Comparison of ENCODE assay signal across 21 mouse cellular contexts in genomic region chr4:105795927-105796326, GRCm38 (mm10). TPM values are rescaled to one million over a fixed set of nuclear protein-coding genes. Genes with fewer than 3 reads are reported as not detected.
DNase-seq lines count a peak whose midpoint lies in the region; ATAC-seq and TF ChIP-seq lines count a peak whose summit lies in the region.
"Had no signal": no experiment of that assay in that cellular context is flagged by ENCODE, and none has a peak within 500 bp of the region (broad histone marks: within the 10 kb centered on the region; RNA-seq: fewer than 3 reads in every experiment).

No protein-coding gene starts in this region.

- H3K79me2 ChIP-seq in liver, adult 2 months (ENCODE audit: control insufficient read depth, insufficient read depth, low read length): no peaks in the 10 kb centered on the region

- no peaks in the 10 kb centered on the region for H3K4me1 ChIP-seq in hindbrain, postnatal 0 days (ENCODE audit: insufficient read depth, low read length)
- no peaks in the 10 kb centered on the region for H3K4me1 ChIP-seq in hindbrain, embryonic 10.5 days (replicated peaks)
- H3K4me1 ChIP-seq in liver, adult 2 months (ENCODE audit: control insufficient read depth, insufficient read depth, low read length): no peaks in the 10 kb centered on the region
- no peaks in the 10 kb centered on the region for H3K4me1 ChIP-seq in forebrain, embryonic 13.5 days
- H3K4me1 ChIP-seq: hindbrain, embryonic 13.5 days; liver, embryonic 15.5 days; megakaryocyte, embryonic 14.5 days; neural tube, embryonic 13.5 days had no signal

- H3K36me3 ChIP-seq in hindbrain, postnatal 0 days (ENCODE audit: insufficient read depth, low read length): no peaks in the 10 kb centered on the region
- H3K36me3 ChIP-seq in hindbrain, embryonic 10.5 days: no peaks in the 10 kb centered on the region
- H3K36me3 ChIP-seq in liver, adult 2 months (ENCODE audit: control insufficient read depth, insufficient read depth, low read length): no peaks in the 10 kb centered on the region
- no peaks in the 10 kb centered on the region for H3K36me3 ChIP-seq in forebrain, embryonic 13.5 days (ENCODE audit: poor library complexity, severe bottlenecking)
- H3K36me3 ChIP-seq: hindbrain, embryonic 13.5 days; limb, embryonic 10.5 days; liver, embryonic 15.5 days; neural tube, embryonic 13.5 days had no signal

- H3K27ac ChIP-seq in hindbrain, postnatal 0 days: no peak overlapping the region
- no peak overlapping the region for H3K27ac ChIP-seq in hindbrain, embryonic 10.5 days
- no peak overlapping the region for H3K27ac ChIP-seq in liver, adult 2 months (replicated peaks; ENCODE audit: insufficient read depth, low read depth, low read length)
- no peak overlapping the region for H3K27ac ChIP-seq in forebrain, embryonic 13.5 days
- H3K27ac ChIP-seq: hindbrain, embryonic 13.5 days; limb, embryonic 10.5 days; liver, embryonic 15.5 days; neural tube, embryonic 13.5 days had no signal

- no peak overlapping the region for H3K9ac ChIP-seq in hindbrain, postnatal 0 days (replicated peaks; ENCODE audit: low read length)
- no peak overlapping the region for H3K9ac ChIP-seq in liver, adult 2 months (ENCODE audit: low read depth, low read length)
- no peak overlapping the region for H3K9ac ChIP-seq in forebrain, embryonic 13.5 days
- H3K9ac ChIP-seq: hindbrain, embryonic 13.5 days; liver, embryonic 15.5 days; neural tube, embryonic 13.5 days had no signal

- TF ChIP-seq CTCF in hindbrain, postnatal 0 days (IDR thresholded peaks at IDR 0.05; ENCODE audit: low read depth): 0 out of 2 replicates have a peak, but pooled peaks have one; percentile 5
- peak; percentile 27; the same call in 1 of the 2 replicates for TF ChIP-seq CTCF in liver, adult 2 months (IDR thresholded peaks at IDR 0.05; ENCODE audit: low read depth, low read length)

- H3K4me3 ChIP-seq in hindbrain, postnatal 0 days (ENCODE audit: low read length): no peak overlapping the region
- H3K4me3 ChIP-seq in hindbrain, embryonic 10.5 days: no peak overlapping the region
- H3K4me3 ChIP-seq in liver, adult 2 months (ENCODE audit: insufficient read depth, low read depth, low read length): no peak overlapping the region
- no peak overlapping the region for H3K4me3 ChIP-seq in forebrain, embryonic 13.5 days
- H3K4me3 ChIP-seq: hindbrain, embryonic 13.5 days; limb, embryonic 10.5 days; liver, embryonic 15.5 days; megakaryocyte, embryonic 14.5 days; neural tube, embryonic 13.5 days had no signal

- TF ChIP-seq POLR2A in liver, adult 2 months (IDR thresholded peaks at IDR 0.05; ENCODE audit: extremely low read depth, insufficient read depth, low read length): no peak

- ATAC-seq in hindbrain, postnatal 0 days: no peak
- no peak for ATAC-seq in forebrain, embryonic 13.5 days

- 96% methylated on average over 1 of the region's 1 CpGs for WGBS in hindbrain, postnatal 0 days
- WGBS in hindbrain, embryonic 10.5 days: 95% methylated on average over 1 of the region's 1 CpGs
- 90% methylated on average over 1 of the region's 1 CpGs for WGBS in liver, adult 2 months
- 96% methylated on average over 1 of the region's 1 CpGs for WGBS in forebrain, embryonic 13.5 days

- no peak overlapping the region for H3K4me2 ChIP-seq in hindbrain, postnatal 0 days (ENCODE audit: low read depth, low read length)
- no peak overlapping the region for H3K4me2 ChIP-seq in forebrain, embryonic 13.5 days
- H3K4me2 ChIP-seq: hindbrain, embryonic 13.5 days; liver, embryonic 15.5 days; neural tube, embryonic 13.5 days had no signal

- no peaks in the 10 kb centered on the region for H3K27me3 ChIP-seq in hindbrain, postnatal 0 days (ENCODE audit: insufficient read depth, low read length)
- H3K27me3 ChIP-seq in hindbrain, embryonic 10.5 days (ENCODE audit: insufficient read depth, poor library complexity, severe bottlenecking): no peaks in the 10 kb centered on the region
- H3K27me3 ChIP-seq in liver, adult 2 months (ENCODE audit: control insufficient read depth, insufficient read depth, low read length): no peaks in the 10 kb centered on the region
- H3K27me3 ChIP-seq in forebrain, embryonic 13.5 days: no peaks in the 10 kb centered on the region
- H3K27me3 ChIP-seq: hindbrain, embryonic 13.5 days; liver, embryonic 15.5 days; megakaryocyte, embryonic 14.5 days; neural tube, embryonic 13.5 days had no signal

- DNase-seq in hindbrain, postnatal 0 days (ENCODE audit: low spot score): no peak
- no peak for DNase-seq in hindbrain, embryonic 10.5 days (ENCODE audit: low spot score)
- no peak for DNase-seq in liver, adult 2 months (ENCODE audit: extremely low read depth, low read depth, low spot score)
- DNase-seq in liver: no peak
- DNase-seq in adrenal gland, postnatal 10 days: peak; percentile 18
- DNase-seq in lung, postnatal 4 days: peak; percentile 12 to 23
- DNase-seq: cerebellum, adult 2 months; layer of hippocampus, postnatal 36 days; thymus, adult 2 months had no signal

- H3K9me3 ChIP-seq in hindbrain, postnatal 0 days (ENCODE audit: low read length): no peaks in the 10 kb centered on the region
- H3K9me3 ChIP-seq in hindbrain, embryonic 10.5 days: no peaks in the 10 kb centered on the region
- H3K9me3 ChIP-seq in forebrain, embryonic 13.5 days (replicated peaks): no peaks in the 10 kb centered on the region
- H3K9me3 ChIP-seq: hindbrain, embryonic 13.5 days; limb, embryonic 10.5 days; liver, embryonic 15.5 days; neural tube, embryonic 13.5 days had no signal

RNA-seq across cellular contexts. Expression of gene Gm12728, which starts 6.3 kb away (rescaled TPM):
- total RNA-seq in hindbrain, postnatal 0 days (2014; rRNA removed): not detected in 2 replicates
- polyA plus RNA-seq in hindbrain, postnatal 0 days (2015; fragmentation: Nextera tagmentation; extraction: Ambion mirVana): not detected in 2 replicates
- polyA plus RNA-seq in hindbrain, embryonic 10.5 days (2016; fragmentation: Nextera tagmentation; extraction: Ambion mirVana): 0.39 TPM in 1 of 2 replicates, not detected in the other
- total RNA-seq in liver, adult 2 months (2014; rRNA removed): not detected in 2 replicates
- not detected in 2 replicates for polyA plus RNA-seq in liver, adult 2 months (2012; rRNA removed)
- not detected for total RNA-seq in adrenal gland, postnatal 10 days (2021)
- polyA plus RNA-seq in forebrain, embryonic 13.5 days (2015; fragmentation: Nextera tagmentation; extraction: Ambion mirVana): not detected in 2 replicates
- total RNA-seq: ES-E14; granulocyte monocyte progenitor cell, adult 5-6 weeks; layer of hippocampus, postnatal 36 days had no signal
- polyA plus RNA-seq: cerebellum, adult 2 months; cortical plate, adult 2 months; embryonic facial prominence, embryonic 14.5 days; forebrain, embryonic 11.5 days; heart, embryonic 16.5 days; limb, embryonic 10.5 days; liver, embryonic 15.5 days; neural tube, embryonic 13.5 days; thymus, adult 2 months had no signal

Comparison
In these comparisons a context has a peak if more than half of its experiments do, and no peak if none do; other contexts are left out.
1. DNase-seq: peak in adrenal gland, postnatal 10 days (single experiment) and lung, postnatal 4 days (2 of 2); none in hindbrain, postnatal 0 days (single experiment), hindbrain, embryonic 10.5 days (single experiment), liver, adult 2 months (single experiment) and liver (single experiment).